Mouse (Mus musculus) left cerebral cortex, adult 8-10 months (tissue): ENCODE data around the gene Hivep2. TPM values are rescaled to one million over a fixed set of nuclear protein-coding genes. Genes with fewer than 3 reads are reported as not detected.

ENCODE experiments used
- DNase-seq, 2 experiments: peaks; one replicate each; pipeline ENCODE4 v3.0.0; 2022; ENCODE audit warnings: low spot score in 2 of 2
- total RNA-seq, 4 experiments: library from RNA; stranded (reverse); gene quantifications; 2 replicates each; pipeline ENCODE4 v1.2.4; 2022

Gene Hivep2
- total RNA-seq, 4 experiments from 2014 or later: 164 to 240 (median 191) TPM

- no peak for DNase-seq
These were observed 81.8 kb downstream of the Hivep2 start for GRCm38 (mm10) chr10:14047661-14048060.

- no peak for DNase-seq
These were observed 82.5 kb downstream of the Hivep2 start for GRCm38 (mm10) chr10:14048322-14048915.

GRCm38 (mm10) chr10:14048916-14049445, 83.1 kb downstream of the Hivep2 start:
- no peak for DNase-seq

GRCm38 (mm10) chr10:14049686-14050085, 83.8 kb downstream of the Hivep2 start:
- DNase-seq: no peak

GRCm38 (mm10) chr10:14050586-14050985, 84.7 kb downstream of the Hivep2 start:
- no peak for DNase-seq

GRCm38 (mm10) chr10:14052109-14052689, 86.3 kb downstream of the Hivep2 start:
- no peak for DNase-seq

GRCm38 (mm10) chr10:14054860-14055259, 89.0 kb downstream of the Hivep2 start:
- no peak for DNase-seq

- DNase-seq: no peak
These were observed 89.7 kb downstream of the Hivep2 start for GRCm38 (mm10) chr10:14055533-14055981.

GRCm38 (mm10) chr10:14056057-14056456, 90.2 kb downstream of the Hivep2 start:
- no peak for DNase-seq

- DNase-seq: no peak
These were observed 90.9 kb downstream of the Hivep2 start for GRCm38 (mm10) chr10:14056584-14057451.

- DNase-seq: no peak
These were observed 92.1 kb downstream of the Hivep2 start for GRCm38 (mm10) chr10:14057841-14058605.

GRCm38 (mm10) chr10:14058742-14059141, 92.9 kb downstream of the Hivep2 start:
- no peak for DNase-seq

- no peak for DNase-seq
These were observed 93.7 kb downstream of the Hivep2 start for GRCm38 (mm10) chr10:14059581-14059980.

GRCm38 (mm10) chr10:14060302-14060701, 94.4 kb downstream of the Hivep2 start:
- no peak for DNase-seq

GRCm38 (mm10) chr10:14063226-14063625, 97.4 kb downstream of the Hivep2 start:
- DNase-seq: no peak

- no peak for DNase-seq
These were observed 99.0 kb downstream of the Hivep2 start for GRCm38 (mm10) chr10:14064759-14065395.

- DNase-seq: no peak
These were observed 101.9 kb downstream of the Hivep2 start for GRCm38 (mm10) chr10:14067802-14068201.

GRCm38 (mm10) chr10:14070498-14071079, 104.7 kb downstream of the Hivep2 start:
- no peak for DNase-seq

GRCm38 (mm10) chr10:14072504-14072903, 106.6 kb downstream of the Hivep2 start:
- no peak for DNase-seq

GRCm38 (mm10) chr10:14075767-14076166, 109.9 kb downstream of the Hivep2 start:
- DNase-seq: no peak
